Mouse (Mus musculus): Measurements from ENCODE around the gene Mllt10. TPM values are rescaled to one million over a fixed set of nuclear protein-coding genes. Genes with fewer than 3 reads are reported as not detected.

Mllt10 gene
- polyA plus RNA-seq, 2 experiments = 14.4 to 16.4 TPM

- WGBS (ENCODE audit: insufficient replicate concordance) = 62% methylated on average over 4 of the region's 4 CpGs
- no peak overlapping the region for H3K9ac ChIP-seq (replicated peaks)
- H3K4me1 ChIP-seq (replicated peaks; ENCODE audit: control insufficient read depth in 2 of 2, insufficient read depth in 2 of 2, low read length in 1 of 2) = peaks cover 0 to 3% of the 10 kb centered on the region in 2 experiments; a peak in 1 of 4 replicates
- TF ChIP-seq CTCF (IDR thresholded peaks at IDR 0.05; ENCODE audit: low read depth) (no peak), EP300 (IDR thresholded peaks at IDR 0.05; ENCODE audit: low read depth) (no peak)
- no peak overlapping the region for H3K4me3 ChIP-seq (ENCODE audit: insufficient read depth in 1 of 2, low read depth in 2 of 2, low read length in 2 of 2)
- DNase-seq (ENCODE audit: low read depth in 3 of 3, low spot score in 3 of 3) (no peak), ATAC-seq (ENCODE audit: insufficient read depth) (no peak)
- no peak overlapping the region for H3K4me2 ChIP-seq (ENCODE audit: low read depth)
- no peak overlapping the region for H3K27ac ChIP-seq
- no peaks in the 10 kb centered on the region for H3K27me3 ChIP-seq (ENCODE audit: control insufficient read depth, insufficient read depth, low read length)
- no peaks in the 10 kb centered on the region for H3K36me3 ChIP-seq (replicated peaks; ENCODE audit: control insufficient read depth, insufficient read depth, low read depth)
- no peaks in the 10 kb centered on the region for H3K9me3 ChIP-seq (ENCODE audit: control insufficient read depth, low read length)
These were observed 176.1 kb downstream of the Mllt10 start for GRCm38 (mm10) chr2:18231143-18231542.

GRCm38 (mm10) chr2:18232883-18233567 lies 178.0 kb downstream of the Mllt10 start:
- ATAC-seq (ENCODE audit: insufficient read depth) (no peak), DNase-seq (ENCODE audit: low read depth in 3 of 3, low spot score in 3 of 3) (no peak)
- H3K9me3 ChIP-seq (ENCODE audit: control insufficient read depth, low read length) = no peaks in the 10 kb centered on the region
- H3K9ac ChIP-seq (replicated peaks) = no peak overlapping the region
- H3K27me3 ChIP-seq (ENCODE audit: control insufficient read depth, insufficient read depth, low read length) = no peaks in the 10 kb centered on the region
- no peaks in the 10 kb centered on the region for H3K36me3 ChIP-seq (replicated peaks; ENCODE audit: control insufficient read depth, insufficient read depth, low read depth)
- peaks cover 0 to 3% of the 10 kb centered on the region in 2 experiments; a peak in 1 of 4 replicates for H3K4me1 ChIP-seq (replicated peaks; ENCODE audit: control insufficient read depth in 2 of 2, insufficient read depth in 2 of 2, low read length in 1 of 2)
- TF ChIP-seq CTCF (IDR thresholded peaks at IDR 0.05; ENCODE audit: low read depth) (no peak), EP300 (IDR thresholded peaks at IDR 0.05; ENCODE audit: low read depth) (no peak)
- H3K4me2 ChIP-seq (ENCODE audit: low read depth) = no peak overlapping the region
- H3K27ac ChIP-seq = no peak overlapping the region
- WGBS (ENCODE audit: insufficient replicate concordance) = 8% methylated on average over 5 of the region's 5 CpGs
- H3K4me3 ChIP-seq (ENCODE audit: insufficient read depth in 1 of 2, low read depth in 2 of 2, low read length in 2 of 2) = no peak overlapping the region

GRCm38 (mm10) chr2:18235524-18235923 lies 180.5 kb downstream of the Mllt10 start:
- WGBS (ENCODE audit: insufficient replicate concordance) = 41% methylated on average over 5 of the region's 5 CpGs
- H3K4me1 ChIP-seq (replicated peaks; ENCODE audit: control insufficient read depth in 2 of 2, insufficient read depth in 2 of 2, low read length in 1 of 2) = peaks cover 0 to 3% of the 10 kb centered on the region in 2 experiments; a peak in 1 of 4 replicates
- ATAC-seq (ENCODE audit: insufficient read depth) = no peak
- H3K27ac ChIP-seq = no peak overlapping the region
- TF ChIP-seq CTCF (IDR thresholded peaks at IDR 0.05; ENCODE audit: low read depth) (no peak), EP300 (IDR thresholded peaks at IDR 0.05; ENCODE audit: low read depth) (no peak)
- H3K4me3 ChIP-seq (ENCODE audit: insufficient read depth in 1 of 2, low read depth in 2 of 2, low read length in 2 of 2) = no peak overlapping the region
- H3K27me3 ChIP-seq (ENCODE audit: control insufficient read depth, insufficient read depth, low read length) = no peaks in the 10 kb centered on the region
- no peak for DNase-seq (ENCODE audit: low read depth in 3 of 3, low spot score in 3 of 3)
- H3K9me3 ChIP-seq (ENCODE audit: control insufficient read depth, low read length) = no peaks in the 10 kb centered on the region
- no peak overlapping the region for H3K9ac ChIP-seq (replicated peaks)
- no peaks in the 10 kb centered on the region for H3K36me3 ChIP-seq (replicated peaks; ENCODE audit: control insufficient read depth, insufficient read depth, low read depth)
- no peak overlapping the region for H3K4me2 ChIP-seq (ENCODE audit: low read depth)

- H3K9ac ChIP-seq (replicated peaks) = no peak overlapping the region
- H3K27me3 ChIP-seq (ENCODE audit: control insufficient read depth, insufficient read depth, low read length) = no peaks in the 10 kb centered on the region
- no peaks in the 10 kb centered on the region for H3K4me1 ChIP-seq (replicated peaks; ENCODE audit: control insufficient read depth in 2 of 2, insufficient read depth in 2 of 2, low read length in 1 of 2)
- no peaks in the 10 kb centered on the region for H3K36me3 ChIP-seq (replicated peaks; ENCODE audit: control insufficient read depth, insufficient read depth, low read depth)
- H3K27ac ChIP-seq = no peak overlapping the region
- TF ChIP-seq CTCF (IDR thresholded peaks at IDR 0.05; ENCODE audit: low read depth) (no peak), EP300 (IDR thresholded peaks at IDR 0.05; ENCODE audit: low read depth) (no peak)
- H3K9me3 ChIP-seq (ENCODE audit: control insufficient read depth, low read length) = no peaks in the 10 kb centered on the region
- 36% methylated on average over 3 of the region's 3 CpGs for WGBS (ENCODE audit: insufficient replicate concordance)
- no peak overlapping the region for H3K4me2 ChIP-seq (ENCODE audit: low read depth)
- no peak for ATAC-seq (ENCODE audit: insufficient read depth)
- no peak for DNase-seq (ENCODE audit: low read depth in 3 of 3, low spot score in 3 of 3)
- H3K4me3 ChIP-seq (ENCODE audit: insufficient read depth in 1 of 2, low read depth in 2 of 2, low read length in 2 of 2) = no peak overlapping the region
These were observed 194.2 kb downstream of the Mllt10 start for GRCm38 (mm10) chr2:18249224-18249623.

Small RNA genes lying within 50 kb of the gene (microRNA-seq; reads per million reads assigned to microRNA genes)
- gene Gm23638 (not detected), gene Mir7655 (4.2 reads per million, percentile 3 among the genes with 10 or more reads in this experiment)

Other genes with a start within 250 kb of the Mllt10 start
- not detected in 2 replicates for gene H2al2a, start 58.3 kb upstream of the Mllt10 start, polyA plus RNA-seq (2012; rRNA removed)
- not detected in 2 replicates for gene H2al2a, start 58.3 kb upstream of the Mllt10 start, polyA plus RNA-seq (2014; fragmentation: Nextera tagmentation; extraction: Ambion mirVana)
- 0.32 and 0.48 TPM in 2 replicates for gene A930004D18Rik, start 17.5 kb upstream of the Mllt10 start, polyA plus RNA-seq (2012; rRNA removed)
- gene A930004D18Rik, start 17.5 kb upstream of the Mllt10 start, polyA plus RNA-seq (2014; fragmentation: Nextera tagmentation; extraction: Ambion mirVana) = 0.36 and 0.81 TPM in 2 replicates
- gene Skida1, start 6.2 kb upstream of the Mllt10 start, polyA plus RNA-seq (2012; rRNA removed) = 0.48 and 0.60 TPM in 2 replicates
- gene Skida1, start 6.2 kb upstream of the Mllt10 start, polyA plus RNA-seq (2014; fragmentation: Nextera tagmentation; extraction: Ambion mirVana) = 0.27 and 0.43 TPM in 2 replicates

Measured in liver, embryonic 14.5 days (tissue).